Mouse (Mus musculus): ENCODE measurements around the gene Ndufa8. TPM values are rescaled to one million over a fixed set of nuclear protein-coding genes. Genes with fewer than 3 reads are reported as not detected.

Gene Ndufa8
- 69.2 and 77.8 TPM in 2 replicates for polyA plus RNA-seq (2012; rRNA removed)

GRCm38 (mm10) chr2:36048748-36049566, at the start of gene Ndufa8, which contains the start of gene Morn5:
Ndufa8 (minus strand) TSS chr2:36049406.
Morn5 (plus strand) TSS chr2:36049458.

Other genes with a start within 250 kb of the Ndufa8 start
- gene Ttll11, start 69.5 kb downstream of the Ndufa8 start, polyA plus RNA-seq (2012; rRNA removed) = 3.6 and 4.8 TPM in 2 replicates
- 5.0 and 5.3 TPM in 2 replicates for gene Morn5, start 52 bp upstream of the Ndufa8 start, polyA plus RNA-seq (2012; rRNA removed)
- gene Lhx6, start 56.0 kb upstream of the Ndufa8 start, polyA plus RNA-seq (2012; rRNA removed) = 4.0 and 5.0 TPM in 2 replicates
- 37.2 and 37.3 TPM in 2 replicates for gene Mrrf, start 87.0 kb upstream of the Ndufa8 start, polyA plus RNA-seq (2012; rRNA removed)
- 8.4 and 11.1 TPM in 2 replicates for gene Rbm18, start 87.4 kb upstream of the Ndufa8 start, polyA plus RNA-seq (2012; rRNA removed)
- 14.9 and 17.9 TPM in 2 replicates for gene Ptgs1, start 181.0 kb upstream of the Ndufa8 start, polyA plus RNA-seq (2012; rRNA removed)

Data from ovary, adult 2 months (tissue).